Mouse (Mus musculus): Measurements from ENCODE around the gene Shcbp1l. TPM values are rescaled to one million over a fixed set of nuclear protein-coding genes. Genes with fewer than 3 reads are reported as not detected.
"Not testable (repeated sequence)": the region's sequence is repeated elsewhere in the genome, so short reads cannot be mapped to it uniquely, and the experiment has no call there.

Shcbp1l gene
- polyA plus RNA-seq, 1 experiment from 2014 or later: 0.37 TPM

DNA sequence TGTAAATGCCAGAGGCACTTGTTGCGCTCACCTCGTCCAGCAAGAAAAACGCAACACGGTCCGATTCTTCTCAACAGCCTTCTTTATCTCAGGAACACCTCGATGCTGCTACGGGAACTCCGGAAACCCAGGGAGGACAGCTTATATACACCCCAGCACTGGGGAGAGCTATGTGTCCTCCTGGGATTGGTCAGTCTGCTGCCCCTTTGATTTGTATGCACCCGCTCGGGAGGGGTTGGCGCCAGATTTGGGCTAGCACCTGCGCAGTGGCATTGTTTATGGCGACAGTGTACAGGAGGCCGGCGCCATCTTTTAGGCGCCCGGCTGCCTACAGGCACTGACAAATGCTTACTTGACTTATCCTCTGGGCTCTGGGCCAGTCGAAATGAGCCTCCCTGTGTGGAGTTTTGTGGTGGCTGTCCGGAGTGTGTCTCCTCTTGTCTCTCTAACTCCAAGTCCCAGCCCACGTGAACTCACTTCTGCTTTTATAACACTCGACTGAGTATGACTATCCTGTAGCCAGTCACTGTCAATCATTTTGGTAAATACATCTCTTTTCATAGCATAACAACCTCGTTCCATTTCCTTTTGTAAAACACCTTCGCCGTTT is 10.7 kb upstream of the Shcbp1l start:
- H3K27me3 ChIP-seq (replicated peaks; ENCODE audit: control insufficient read depth, insufficient read depth, low read length); H3K9ac ChIP-seq (ENCODE audit: low read length); DNase-seq (ENCODE audit: low spot score); H3K36me3 ChIP-seq (ENCODE audit: control insufficient read depth, insufficient read depth, low read length); H3K4me2 ChIP-seq (ENCODE audit: low read length); H3K4me3 ChIP-seq (ENCODE audit: low read depth, low read length); H3K27ac ChIP-seq (ENCODE audit: low read depth); H3K9me3 ChIP-seq (ENCODE audit: control insufficient read depth, low read length); H3K4me1 ChIP-seq (replicated peaks; ENCODE audit: control insufficient read depth, insufficient read depth, low read length); ATAC-seq (replicated peaks; ENCODE audit: low FRiP score, low TSS enrichment, low read depth): not testable (repeated sequence)
- WGBS: 85% methylated on average over 24 of the region's 24 CpGs

DNA sequence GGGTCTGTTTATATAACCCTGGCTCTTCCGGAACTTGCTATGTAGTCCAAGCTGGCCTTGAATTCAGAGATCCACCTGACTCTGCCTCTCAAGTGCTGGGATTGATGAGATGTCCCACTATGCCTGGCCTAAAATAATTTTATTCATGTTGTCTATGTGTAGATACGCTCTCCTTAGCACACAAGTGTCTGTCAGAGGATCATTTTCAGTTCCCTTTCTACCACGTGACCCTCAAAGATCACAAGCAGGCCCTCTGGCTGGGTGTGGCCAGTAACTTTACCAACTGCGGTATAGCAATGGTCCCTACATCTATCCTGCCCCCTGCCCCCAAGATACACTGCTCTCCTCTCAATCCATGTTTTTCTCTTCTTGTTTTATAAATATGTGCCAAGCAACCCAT is 10.0 kb upstream of the Shcbp1l start:
- Histone ChIP-seq H3K36me3 (ENCODE audit: control insufficient read depth, insufficient read depth, low read length) (no peaks in the 10 kb centered on the region), H3K9me3 (ENCODE audit: control insufficient read depth, low read length) (no peaks in the 10 kb centered on the region), H3K4me1 (replicated peaks; ENCODE audit: control insufficient read depth, insufficient read depth, low read length) (no peaks in the 10 kb centered on the region), H3K27me3 (replicated peaks; ENCODE audit: control insufficient read depth, insufficient read depth, low read length) (no peaks in the 10 kb centered on the region), H3K27ac (ENCODE audit: low read depth) (no peak overlapping the region), H3K9ac (ENCODE audit: low read length) (no peak overlapping the region), H3K4me3 (ENCODE audit: low read depth, low read length) (no peak overlapping the region), H3K4me2 (ENCODE audit: low read length) (no peak overlapping the region)
- DNase-seq (ENCODE audit: low spot score) (no peak), ATAC-seq (replicated peaks; ENCODE audit: low FRiP score, low TSS enrichment, low read depth) (no peak)
- WGBS: 84% methylated on average over 4 of the region's 4 CpGs

DNA sequence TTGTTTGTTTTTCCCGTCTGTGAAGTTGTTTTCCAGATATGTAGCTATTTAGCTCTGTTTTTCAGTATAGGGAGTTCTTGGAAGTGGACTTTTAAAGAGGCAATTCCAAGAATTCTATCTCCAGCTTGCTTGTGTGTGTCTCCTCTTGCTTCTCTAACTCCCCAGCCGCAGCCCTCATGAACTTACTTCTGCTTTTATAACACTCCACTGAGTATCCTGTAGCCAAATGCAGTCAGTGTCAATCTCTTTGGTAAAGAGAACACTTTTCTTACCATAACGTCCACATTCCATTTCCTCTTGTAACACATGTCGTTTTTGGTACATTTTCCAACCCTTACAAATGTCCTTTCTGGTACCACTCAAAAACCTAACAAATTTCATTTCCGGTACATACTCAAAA is 9.2 kb upstream of the Shcbp1l start:
- not testable (repeated sequence) for H3K4me2 ChIP-seq (ENCODE audit: low read length); ATAC-seq (replicated peaks; ENCODE audit: low FRiP score, low TSS enrichment, low read depth); DNase-seq (ENCODE audit: low spot score); H3K27ac ChIP-seq (ENCODE audit: low read depth); H3K27me3 ChIP-seq (replicated peaks; ENCODE audit: control insufficient read depth, insufficient read depth, low read length); H3K36me3 ChIP-seq (ENCODE audit: control insufficient read depth, insufficient read depth, low read length); H3K9ac ChIP-seq (ENCODE audit: low read length); H3K9me3 ChIP-seq (ENCODE audit: control insufficient read depth, low read length); H3K4me1 ChIP-seq (replicated peaks; ENCODE audit: control insufficient read depth, insufficient read depth, low read length); H3K4me3 ChIP-seq (ENCODE audit: low read depth, low read length)
- WGBS: 63% methylated on average over 2 of the region's 5 CpGs

- H3K9ac ChIP-seq (ENCODE audit: low read length); DNase-seq (ENCODE audit: low spot score); ATAC-seq (replicated peaks; ENCODE audit: low FRiP score, low TSS enrichment, low read depth); H3K4me3 ChIP-seq (ENCODE audit: low read depth, low read length); H3K27ac ChIP-seq (ENCODE audit: low read depth); H3K36me3 ChIP-seq (ENCODE audit: control insufficient read depth, insufficient read depth, low read length); H3K4me2 ChIP-seq (ENCODE audit: low read length); H3K9me3 ChIP-seq (ENCODE audit: control insufficient read depth, low read length); H3K4me1 ChIP-seq (replicated peaks; ENCODE audit: control insufficient read depth, insufficient read depth, low read length); H3K27me3 ChIP-seq (replicated peaks; ENCODE audit: control insufficient read depth, insufficient read depth, low read length): not testable (repeated sequence)
- WGBS: 72% methylated on average over 3 of the region's 3 CpGs
These were observed 8.6 kb upstream of the Shcbp1l start for GRCm38 (mm10) chr1:153416271-153416832.

GRCm38 (mm10) chr1:153417805-153418204 is 7.2 kb upstream of the Shcbp1l start:
- 76% methylated on average over 4 of the region's 4 CpGs for WGBS
- not testable (repeated sequence) for H3K4me1 ChIP-seq (replicated peaks; ENCODE audit: control insufficient read depth, insufficient read depth, low read length); H3K4me3 ChIP-seq (ENCODE audit: low read depth, low read length); H3K4me2 ChIP-seq (ENCODE audit: low read length); ATAC-seq (replicated peaks; ENCODE audit: low FRiP score, low TSS enrichment, low read depth); H3K27me3 ChIP-seq (replicated peaks; ENCODE audit: control insufficient read depth, insufficient read depth, low read length); H3K36me3 ChIP-seq (ENCODE audit: control insufficient read depth, insufficient read depth, low read length); H3K27ac ChIP-seq (ENCODE audit: low read depth); DNase-seq (ENCODE audit: low spot score); H3K9ac ChIP-seq (ENCODE audit: low read length); H3K9me3 ChIP-seq (ENCODE audit: control insufficient read depth, low read length)

DNA sequence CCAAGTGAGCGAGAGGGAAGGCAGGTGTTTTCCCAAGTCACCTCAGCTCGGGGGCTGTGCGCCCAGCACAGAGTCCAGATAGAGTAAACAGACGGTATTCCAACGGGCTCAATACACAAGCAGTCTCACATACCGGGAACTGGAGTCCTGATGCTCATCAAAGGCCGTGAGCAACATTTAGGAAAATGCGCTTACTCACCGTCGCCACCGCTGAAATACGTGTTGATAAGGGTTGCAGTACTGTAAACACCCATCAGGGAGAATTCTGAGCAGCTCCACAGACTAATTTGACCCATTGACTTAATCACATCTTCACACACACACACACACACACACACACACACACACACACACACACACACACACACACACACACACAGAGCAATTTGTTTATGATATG is 691 bp upstream of the Shcbp1l start:
- Histone ChIP-seq H3K27me3 (replicated peaks; ENCODE audit: control insufficient read depth, insufficient read depth, low read length) (0 out of 2 replicates have a peak, but pooled peaks cover 10% of the 10 kb centered on the region), H3K4me2 (ENCODE audit: low read length) (peak overlapping the region; percentile 83), H3K9me3 (ENCODE audit: control insufficient read depth, low read length) (no peaks in the 10 kb centered on the region), H3K9ac (ENCODE audit: low read length) (no peak overlapping the region), H3K27ac (ENCODE audit: low read depth) (no peak overlapping the region), H3K4me3 (ENCODE audit: low read depth, low read length) (peak overlapping the region; percentile 52), H3K4me1 (replicated peaks; ENCODE audit: control insufficient read depth, insufficient read depth, low read length) (peaks cover 6% of the 10 kb centered on the region), H3K36me3 (ENCODE audit: control insufficient read depth, insufficient read depth, low read length) (no peaks in the 10 kb centered on the region)
- DNase-seq (ENCODE audit: low spot score) (no peak), ATAC-seq (replicated peaks; ENCODE audit: low FRiP score, low TSS enrichment, low read depth) (no peak)
- WGBS: 17% methylated on average over 12 of the region's 12 CpGs

DNA sequence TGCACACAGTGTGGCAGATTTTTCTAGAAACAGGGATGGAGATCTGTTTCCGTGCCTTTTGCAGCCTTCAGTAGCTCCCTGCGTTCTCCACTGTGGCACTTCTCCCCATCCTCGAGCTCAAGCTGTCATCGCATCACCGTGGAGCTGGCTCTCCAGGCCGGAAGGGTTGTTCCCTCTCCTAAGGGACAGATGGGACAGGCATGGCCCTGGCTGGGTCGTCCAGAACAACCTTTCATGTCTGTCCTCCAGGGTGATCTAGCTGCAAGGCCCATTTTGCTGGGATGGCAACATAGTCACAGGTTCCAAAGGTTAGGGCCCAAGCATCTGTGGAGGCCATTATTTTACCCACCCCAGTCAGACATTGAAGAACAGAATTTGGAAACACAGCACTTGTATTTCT is 6.2 kb downstream of the Shcbp1l start:
- DNase-seq (ENCODE audit: low spot score): no peak
- WGBS: 76% methylated on average over 7 of the region's 7 CpGs
- ATAC-seq (replicated peaks; ENCODE audit: low FRiP score, low TSS enrichment, low read depth): no peak
- H3K27ac ChIP-seq (ENCODE audit: low read depth): no peak overlapping the region
- H3K4me1 ChIP-seq (replicated peaks; ENCODE audit: control insufficient read depth, insufficient read depth, low read length): no peaks in the 10 kb centered on the region
- no peak overlapping the region for H3K4me2 ChIP-seq (ENCODE audit: low read length)
- H3K36me3 ChIP-seq (ENCODE audit: control insufficient read depth, insufficient read depth, low read length): no peaks in the 10 kb centered on the region
- H3K9me3 ChIP-seq (ENCODE audit: control insufficient read depth, low read length): no peaks in the 10 kb centered on the region
- no peaks in the 10 kb centered on the region for H3K27me3 ChIP-seq (replicated peaks; ENCODE audit: control insufficient read depth, insufficient read depth, low read length)
- H3K4me3 ChIP-seq (ENCODE audit: low read depth, low read length): no peak overlapping the region
- no peak overlapping the region for H3K9ac ChIP-seq (ENCODE audit: low read length)

DNA sequence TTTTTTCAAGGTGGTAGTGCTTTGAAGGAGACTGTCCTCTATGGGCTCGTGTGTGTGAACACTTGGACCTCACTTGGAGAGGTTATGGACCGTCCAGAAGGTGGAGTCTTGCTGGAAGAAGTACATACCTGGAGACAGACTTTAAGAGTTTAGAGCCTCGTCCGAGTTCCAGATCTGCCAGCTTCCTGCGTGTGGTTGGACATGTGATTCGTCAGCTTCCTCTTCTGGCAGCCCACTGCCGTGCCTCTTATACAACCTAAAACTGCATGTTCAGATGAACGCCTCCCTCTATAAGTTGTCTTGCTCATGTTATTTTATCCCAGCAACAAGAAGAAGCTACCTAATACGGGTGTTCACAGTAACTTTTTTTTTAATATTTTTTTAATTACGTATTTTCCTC is 6.7 kb downstream of the Shcbp1l start:
- WGBS: 80% methylated on average over 10 of the region's 10 CpGs
- H3K9me3 ChIP-seq (ENCODE audit: control insufficient read depth, low read length): no peaks in the 10 kb centered on the region
- H3K4me3 ChIP-seq (ENCODE audit: low read depth, low read length): no peak overlapping the region
- H3K4me2 ChIP-seq (ENCODE audit: low read length): no peak overlapping the region
- H3K9ac ChIP-seq (ENCODE audit: low read length): no peak overlapping the region
- DNase-seq (ENCODE audit: low spot score) (no peak), ATAC-seq (replicated peaks; ENCODE audit: low FRiP score, low TSS enrichment, low read depth) (no peak)
- H3K36me3 ChIP-seq (ENCODE audit: control insufficient read depth, insufficient read depth, low read length): no peaks in the 10 kb centered on the region
- H3K4me1 ChIP-seq (replicated peaks; ENCODE audit: control insufficient read depth, insufficient read depth, low read length): no peaks in the 10 kb centered on the region
- no peak overlapping the region for H3K27ac ChIP-seq (ENCODE audit: low read depth)
- H3K27me3 ChIP-seq (replicated peaks; ENCODE audit: control insufficient read depth, insufficient read depth, low read length): no peaks in the 10 kb centered on the region

- no peak for ATAC-seq (replicated peaks; ENCODE audit: low FRiP score, low TSS enrichment, low read depth)
These were observed 7.4 kb downstream of the Shcbp1l start for GRCm38 (mm10) chr1:153432329-153432728.

More at GRCm38 (mm10) chr1:153432329-153432728, 7.4 kb downstream of the Shcbp1l start:
- Histone ChIP-seq H3K9me3 (ENCODE audit: control insufficient read depth, low read length) (no peaks in the 10 kb centered on the region), H3K36me3 (ENCODE audit: control insufficient read depth, insufficient read depth, low read length) (no peaks in the 10 kb centered on the region), H3K4me2 (ENCODE audit: low read length) (no peak overlapping the region), H3K4me3 (ENCODE audit: low read depth, low read length) (no peak overlapping the region), H3K27ac (ENCODE audit: low read depth) (no peak overlapping the region), H3K27me3 (replicated peaks; ENCODE audit: control insufficient read depth, insufficient read depth, low read length) (no peaks in the 10 kb centered on the region), H3K4me1 (replicated peaks; ENCODE audit: control insufficient read depth, insufficient read depth, low read length) (no peaks in the 10 kb centered on the region), H3K9ac (ENCODE audit: low read length) (no peak overlapping the region)
- no peak for DNase-seq (ENCODE audit: low spot score)
- WGBS: 97% methylated on average over 2 of the region's 2 CpGs
